Mouse (Mus musculus) megakaryocyte-erythroid progenitor cell, adult 5-6 weeks (primary cell): ENCODE data around the gene Arhgap17. TPM values are rescaled to one million over a fixed set of nuclear protein-coding genes. Genes with fewer than 3 reads are reported as not detected.

Experiments used
- ATAC-seq: replicated peaks from 2 replicates; pipeline ENCODE4 v1.8.0; 2016; ENCODE audit warnings: mild to moderate bottlenecking, inconsistent platforms; ENCODE audit not compliant: severe bottlenecking, poor library complexity, low FRiP score, low TSS enrichment
- total RNA-seq, 2 experiments: library from RNA; stranded (forward) in 1 of 2; stranded (reverse) in 1 of 2; fragments of 200-1000, 215-1000 nt in 1 of 2; fragments of >200 nt in 1 of 2; fragmentation: Nextera tagmentation in 1 of 2; gene quantifications; 2 replicates each; pipeline ENCODE4 v1.2.3; 2014 to 2017

The Arhgap17 gene
- total RNA-seq, 2 experiments from 2014 or later: 16.5 to 30.5 TPM

GRCm38 (mm10) chr7:123296097-123296496, 73.6 kb downstream of the Arhgap17 start:
- ATAC-seq: no peak

- ATAC-seq: 0 out of 2 replicates have a peak, but pooled peaks have one; percentile 42
Observed at GRCm38 (mm10) chr7:123295423-123295822, 74.3 kb downstream of the Arhgap17 start.

GRCm38 (mm10) chr7:123293898-123294297, 75.8 kb downstream of the Arhgap17 start:
- no peak for ATAC-seq

GRCm38 (mm10) chr7:123291942-123292341, 77.8 kb downstream of the Arhgap17 start:
- ATAC-seq: no peak

- no peak for ATAC-seq
Observed at GRCm38 (mm10) chr7:123289176-123289575, 80.5 kb downstream of the Arhgap17 start.

GRCm38 (mm10) chr7:123287903-123288302, 81.8 kb downstream of the Arhgap17 start:
- no peak for ATAC-seq

GRCm38 (mm10) chr7:123285896-123286295, 83.8 kb downstream of the Arhgap17 start:
- no peak for ATAC-seq

- no peak for ATAC-seq
Observed at GRCm38 (mm10) chr7:123283826-123284225, 85.9 kb downstream of the Arhgap17 start.

- no peak for ATAC-seq
Observed at GRCm38 (mm10) chr7:123279797-123280196, 89.9 kb downstream of the Arhgap17 start.

GRCm38 (mm10) chr7:123276568-123276967, 93.1 kb downstream of the Arhgap17 start:
- ATAC-seq: no peak

GRCm38 (mm10) chr7:123273056-123273455, 96.7 kb downstream of the Arhgap17 start:
- ATAC-seq: no peak

- ATAC-seq: no peak
Observed at GRCm38 (mm10) chr7:123258103-123258502, 111.6 kb downstream of the Arhgap17 start.

GRCm38 (mm10) chr7:123254196-123254970, 115.3 kb downstream of the Arhgap17 start:
- no peak for ATAC-seq

- ATAC-seq: no peak
Observed at GRCm38 (mm10) chr7:123253396-123253795, 116.3 kb downstream of the Arhgap17 start.

GRCm38 (mm10) chr7:123251343-123251742, 118.4 kb downstream of the Arhgap17 start:
- no peak for ATAC-seq

GRCm38 (mm10) chr7:123248166-123248565, 121.5 kb downstream of the Arhgap17 start:
- ATAC-seq: no peak

GRCm38 (mm10) chr7:123246504-123247084, 123.1 kb downstream of the Arhgap17 start:
- peak; percentile 65 for ATAC-seq

- ATAC-seq: peak; percentile 65
Observed at GRCm38 (mm10) chr7:123244833-123245232, 124.9 kb downstream of the Arhgap17 start.

GRCm38 (mm10) chr7:123242241-123242640, 127.5 kb downstream of the Arhgap17 start:
- no peak for ATAC-seq

- no peak for ATAC-seq
Observed at GRCm38 (mm10) chr7:123240064-123240463, 129.7 kb downstream of the Arhgap17 start.

- ATAC-seq: no peak
Observed at GRCm38 (mm10) chr7:123238621-123239020, 131.1 kb downstream of the Arhgap17 start.
